In the genomic region with DNA sequence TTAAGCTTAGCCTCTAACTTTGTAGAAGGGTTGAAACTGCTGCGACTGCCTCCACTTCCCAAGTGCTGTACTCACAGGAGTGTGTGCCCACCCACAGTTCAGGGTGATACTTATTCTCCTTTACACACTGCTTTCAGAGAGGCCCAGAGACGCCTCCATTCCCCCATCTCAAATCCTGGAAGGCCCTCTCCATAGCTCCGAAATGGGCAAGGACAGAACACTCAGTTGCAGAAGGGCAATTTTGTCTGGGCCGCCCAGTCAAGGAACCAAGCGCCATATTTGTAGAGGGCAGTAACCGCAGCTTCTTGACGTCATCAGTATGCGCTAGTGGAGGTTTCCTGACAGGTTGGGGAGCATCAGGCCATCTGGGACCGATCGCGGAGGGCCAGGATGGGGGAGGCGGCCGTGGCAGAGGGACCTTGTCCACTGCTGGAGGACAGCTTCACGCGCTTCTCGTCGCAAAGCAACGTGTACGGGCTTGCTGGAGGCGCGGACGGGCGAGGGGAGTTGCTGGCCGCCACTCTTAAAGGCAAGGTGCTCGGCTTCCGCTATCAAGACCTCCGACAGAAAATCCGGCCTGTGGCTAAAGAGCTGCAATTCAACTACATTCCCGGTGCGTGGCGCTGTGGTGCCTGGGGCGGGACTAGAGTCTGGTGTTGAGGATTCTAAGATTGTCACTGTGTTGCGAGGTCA, we compare ENCODE assay signal across 8 mouse cellular contexts. TPM values are rescaled to one million over a fixed set of nuclear protein-coding genes. Genes with fewer than 3 reads are reported as not detected.
A peak's percentile ranks its signal among the peaks of the same experiment; 100 is the strongest.
DNase-seq lines count a peak whose midpoint lies in the region; ATAC-seq lines count a peak whose summit lies in the region.

Gene Kptn (plus strand): TSS at position 327 of the 693 bp plus-strand sequence.

- peak within 1 kb of the TSS; percentile 80 for H3K9ac ChIP-seq in hindbrain, embryonic 14.5 days

- WGBS in hindbrain, embryonic 14.5 days: under 1% methylated on average over 33 of the region's 33 CpGs

- peaks cover 13% of the 10 kb centered on the region for H3K4me1 ChIP-seq in hindbrain, embryonic 14.5 days (replicated peaks; ENCODE audit: control insufficient read depth, insufficient read depth, low read length)

- H3K27me3 ChIP-seq in hindbrain, embryonic 14.5 days (ENCODE audit: control insufficient read depth, insufficient read depth, low read length): no peaks in the 10 kb centered on the region

- no peaks in the 10 kb centered on the region for H3K9me3 ChIP-seq in hindbrain, embryonic 14.5 days (ENCODE audit: control insufficient read depth, low read length)

- peak; percentile 95 for DNase-seq in R1 (ENCODE audit: low read depth, low spot score)
- peak; percentile 96 to 98 for DNase-seq in cerebellum, postnatal 25 days
- DNase-seq in frontal cortex, postnatal 25 days (ENCODE audit: low spot score in 2 of 2): peak; percentile 90 to 92
- DNase-seq in hindbrain, embryonic 14.5 days (ENCODE audit: low spot score): peak; percentile 95
- peak; percentile 93 for DNase-seq in layer of hippocampus, postnatal 36 days
- DNase-seq in lung, postnatal 36 days: peak; percentile 95
- DNase-seq in retina, postnatal 1 day: peak; percentile 96
- DNase-seq in urinary bladder, adult 18-20 months (ENCODE audit: low spot score in 2 of 2): peak; percentile 81 to 94

- H3K4me2 ChIP-seq in hindbrain, embryonic 14.5 days (replicated peaks): peak within 1 kb of the TSS; percentile 59

- peak within 1 kb of the TSS; percentile 95 for H3K27ac ChIP-seq in hindbrain, embryonic 14.5 days

- peaks cover 40% of the 10 kb centered on the region for H3K36me3 ChIP-seq in hindbrain, embryonic 14.5 days (replicated peaks; ENCODE audit: control insufficient read depth, insufficient read depth)

- ATAC-seq in hindbrain, embryonic 14.5 days (ENCODE audit: low FRiP score): peak; percentile 89

- peak within 1 kb of the TSS; percentile 64 for H3K4me3 ChIP-seq in hindbrain, embryonic 14.5 days (replicated peaks; ENCODE audit: low read length)

RNA-seq across cellular contexts. Expression of gene Kptn, which starts in this region (rescaled TPM):
- 34.8 and 37.1 TPM in 2 replicates for polyA plus RNA-seq in hindbrain, embryonic 14.5 days (2014; fragmentation: Nextera tagmentation; extraction: Ambion mirVana)
- 10 to 100 TPM; 32.0 to 37.8 TPM for total RNA-seq in layer of hippocampus, postnatal 36 days (2021)

Comparison
In these comparisons a context has a peak if more than half of its experiments do, and no peak if none do; other contexts are left out.
1. Peak in every context shown above with its lines: DNase-seq, ATAC-seq, H3K4me3 ChIP-seq and H3K27ac ChIP-seq.